Mouse (Mus musculus): ENCODE results near the gene Gpr61. TPM values are rescaled to one million over a fixed set of nuclear protein-coding genes. Genes with fewer than 3 reads are reported as not detected.

Gene Gpr61
- total and polyA plus RNA-seq, 3 experiments: 0.11 TPM; not detected in 2

DNA sequence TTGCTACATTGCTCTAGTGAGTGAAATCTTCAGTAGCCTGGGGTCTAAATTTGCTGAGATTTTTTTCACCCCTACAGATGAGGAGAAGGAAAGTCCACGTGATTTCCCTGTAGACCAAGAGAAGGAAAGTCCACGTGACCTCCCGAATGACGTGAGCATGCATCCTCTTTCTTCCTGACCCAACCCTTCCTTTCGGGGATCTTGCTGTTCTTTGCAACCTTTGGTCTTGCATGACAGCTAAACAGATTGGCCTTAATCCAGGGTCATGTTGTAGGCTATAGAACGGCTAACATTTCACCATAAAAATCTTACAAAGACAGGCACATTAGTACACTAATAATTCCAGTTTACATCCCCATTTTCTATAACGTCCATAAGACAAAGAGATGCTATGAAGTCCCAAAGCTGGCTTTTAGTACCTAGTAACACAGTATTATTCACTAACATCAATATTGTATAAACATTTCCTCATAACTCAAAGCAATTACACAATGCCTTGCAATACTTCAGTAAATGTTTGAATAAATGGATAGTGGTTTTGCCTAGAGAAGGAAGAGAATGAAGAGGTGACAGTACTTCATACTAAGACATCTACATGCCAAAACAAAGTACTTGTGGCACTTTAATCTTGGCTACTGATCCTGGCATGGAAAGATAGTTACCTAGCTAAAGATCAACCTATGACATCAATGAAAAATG is 40.9 kb downstream of the Gpr61 start:
- H3K4me1 ChIP-seq (ENCODE audit: insufficient read depth, low read depth, low read length): peaks cover 13% of the 10 kb centered on the region
- TF ChIP-seq POLR2AphosphoS5 (IDR thresholded peaks at IDR 0.05; ENCODE audit: insufficient replicate concordance, low read depth, low read length): no peak
- no peak for TF ChIP-seq CTCF (IDR thresholded peaks at IDR 0.05; ENCODE audit: low read depth, low read length)
- no peak for TF ChIP-seq TAL1 (conservative IDR thresholded peaks at IDR 0.05; ENCODE audit: low read depth, low read length)
- no peak for TF ChIP-seq GATA2 (IDR thresholded peaks at IDR 0.05; ENCODE audit: borderline replicate concordance, low read depth, low read length)
- TF ChIP-seq GATA1 (IDR thresholded peaks at IDR 0.05; ENCODE audit: borderline replicate concordance, low read length): no peak
- no peaks in the 10 kb centered on the region for H3K9me3 ChIP-seq (replicated peaks)
- H3K4me3 ChIP-seq (ENCODE audit: low read depth, low read length): no peak overlapping the region
- ATAC-seq (ENCODE audit: extremely low read depth, insufficient number of reproducible peaks, low FRiP score, poor library complexity, severe bottlenecking) (no peak), DNase-seq (ENCODE audit: low spot score) (no peak)
- no peaks in the 10 kb centered on the region for H3K27me3 ChIP-seq (ENCODE audit: insufficient read depth, low read length)
- peaks cover 93% of the 10 kb centered on the region for H3K36me3 ChIP-seq (replicated peaks)

DNA sequence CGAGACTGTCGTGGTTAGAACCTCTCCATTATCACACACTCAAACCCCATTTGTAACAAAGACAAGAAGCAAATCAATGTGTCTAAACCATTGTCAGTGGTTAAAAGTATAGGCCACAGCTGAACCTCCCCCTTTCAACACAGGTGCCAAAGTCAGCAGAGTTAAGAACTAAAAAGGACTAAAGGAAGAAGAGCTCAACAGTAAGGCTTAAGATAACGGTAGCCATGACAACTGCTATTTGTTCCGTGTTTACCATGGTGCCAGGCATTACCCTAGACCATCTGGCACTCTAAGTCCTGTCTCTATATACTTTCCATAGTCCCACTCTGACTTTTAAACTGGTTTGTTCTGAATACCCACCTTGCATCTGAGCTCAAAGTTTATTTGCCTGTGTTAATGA is 42.0 kb downstream of the Gpr61 start:
- H3K4me3 ChIP-seq (ENCODE audit: low read depth, low read length): no peak overlapping the region
- H3K36me3 ChIP-seq (replicated peaks): peaks cover 93% of the 10 kb centered on the region
- H3K4me1 ChIP-seq (ENCODE audit: insufficient read depth, low read depth, low read length): peaks cover 11% of the 10 kb centered on the region; the same call in 1 of the 2 replicates
- no peaks in the 10 kb centered on the region for H3K27me3 ChIP-seq (ENCODE audit: insufficient read depth, low read length)
- H3K9me3 ChIP-seq (replicated peaks): no peaks in the 10 kb centered on the region
- TF ChIP-seq CTCF (IDR thresholded peaks at IDR 0.05; ENCODE audit: low read depth, low read length): no peak
- TF ChIP-seq TAL1 (conservative IDR thresholded peaks at IDR 0.05; ENCODE audit: low read depth, low read length): no peak
- DNase-seq (ENCODE audit: low spot score) (no peak), ATAC-seq (ENCODE audit: extremely low read depth, insufficient number of reproducible peaks, low FRiP score, poor library complexity, severe bottlenecking) (no peak)

DNA sequence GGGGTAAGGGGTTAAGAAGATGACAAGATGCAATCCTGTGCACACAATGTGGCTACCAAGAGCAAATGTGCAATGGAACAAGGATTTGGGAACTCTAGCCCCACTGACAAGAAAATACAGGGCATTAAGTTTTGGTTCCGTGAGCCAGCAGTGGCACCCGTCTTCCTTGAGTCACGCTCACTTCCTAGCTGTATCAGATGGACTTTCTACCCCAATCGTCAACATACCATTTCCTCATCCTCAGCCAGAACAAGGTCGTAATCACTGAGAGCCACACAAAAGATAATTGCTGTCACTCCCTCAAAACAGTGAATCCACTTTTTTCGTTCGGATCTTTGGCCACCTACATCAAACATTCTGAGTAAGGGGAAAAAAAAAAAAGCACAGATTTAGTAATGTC is 42.4 kb downstream of the Gpr61 start:
- DNase-seq (ENCODE audit: low spot score) (no peak), ATAC-seq (ENCODE audit: extremely low read depth, insufficient number of reproducible peaks, low FRiP score, poor library complexity, severe bottlenecking) (no peak)
- H3K4me1 ChIP-seq (ENCODE audit: insufficient read depth, low read depth, low read length): peaks cover 12% of the 10 kb centered on the region; the same call in 1 of the 2 replicates
- no peaks in the 10 kb centered on the region for H3K9me3 ChIP-seq (replicated peaks)
- TF ChIP-seq CTCF (IDR thresholded peaks at IDR 0.05; ENCODE audit: low read depth, low read length) (no peak), GATA1 (IDR thresholded peaks at IDR 0.05; ENCODE audit: borderline replicate concordance, low read length) (no peak), TAL1 (conservative IDR thresholded peaks at IDR 0.05; ENCODE audit: low read depth, low read length) (no peak), GATA2 (IDR thresholded peaks at IDR 0.05; ENCODE audit: borderline replicate concordance, low read depth, low read length) (no peak), POLR2AphosphoS5 (IDR thresholded peaks at IDR 0.05; ENCODE audit: insufficient replicate concordance, low read depth, low read length) (no peak)
- H3K27me3 ChIP-seq (ENCODE audit: insufficient read depth, low read length): no peaks in the 10 kb centered on the region
- peaks cover 92% of the 10 kb centered on the region for H3K36me3 ChIP-seq (replicated peaks)
- H3K4me3 ChIP-seq (ENCODE audit: low read depth, low read length): no peak overlapping the region

DNA sequence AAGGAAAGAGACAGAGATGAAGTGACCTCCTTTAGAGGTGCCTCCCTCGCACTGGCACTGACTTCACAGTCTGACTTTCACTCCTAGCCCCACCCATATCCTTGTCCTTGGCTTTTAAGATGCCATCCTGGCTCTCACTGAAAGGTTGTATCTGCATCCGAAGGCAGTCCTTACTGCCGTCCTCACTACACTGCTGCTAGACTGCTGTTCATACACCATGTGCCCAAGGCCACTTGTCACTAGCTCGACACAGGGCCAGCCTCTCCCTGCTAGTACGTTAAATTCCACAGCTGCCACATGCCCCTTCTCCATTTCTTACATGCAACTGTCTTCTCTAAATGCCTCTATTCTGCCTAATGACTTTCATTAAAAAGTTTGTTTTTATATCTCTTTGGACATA is 43.4 kb downstream of the Gpr61 start:
- H3K9me3 ChIP-seq (replicated peaks): no peaks in the 10 kb centered on the region
- ATAC-seq (ENCODE audit: extremely low read depth, insufficient number of reproducible peaks, low FRiP score, poor library complexity, severe bottlenecking): no peak
- no peak overlapping the region for H3K4me3 ChIP-seq (ENCODE audit: low read depth, low read length)
- H3K27me3 ChIP-seq (ENCODE audit: insufficient read depth, low read length): no peaks in the 10 kb centered on the region
- H3K36me3 ChIP-seq (replicated peaks): peaks cover 93% of the 10 kb centered on the region
- H3K4me1 ChIP-seq (ENCODE audit: insufficient read depth, low read depth, low read length): peaks cover 13% of the 10 kb centered on the region
- DNase-seq (ENCODE audit: low spot score): no peak
- no peak for TF ChIP-seq GATA2 (IDR thresholded peaks at IDR 0.05; ENCODE audit: borderline replicate concordance, low read depth, low read length)
- TF ChIP-seq TAL1 (conservative IDR thresholded peaks at IDR 0.05; ENCODE audit: low read depth, low read length): no peak
- TF ChIP-seq POLR2AphosphoS5 (IDR thresholded peaks at IDR 0.05; ENCODE audit: insufficient replicate concordance, low read depth, low read length): no peak
- TF ChIP-seq GATA1 (IDR thresholded peaks at IDR 0.05; ENCODE audit: borderline replicate concordance, low read length): no peak
- TF ChIP-seq CTCF (IDR thresholded peaks at IDR 0.05; ENCODE audit: low read depth, low read length): no peak

DNA sequence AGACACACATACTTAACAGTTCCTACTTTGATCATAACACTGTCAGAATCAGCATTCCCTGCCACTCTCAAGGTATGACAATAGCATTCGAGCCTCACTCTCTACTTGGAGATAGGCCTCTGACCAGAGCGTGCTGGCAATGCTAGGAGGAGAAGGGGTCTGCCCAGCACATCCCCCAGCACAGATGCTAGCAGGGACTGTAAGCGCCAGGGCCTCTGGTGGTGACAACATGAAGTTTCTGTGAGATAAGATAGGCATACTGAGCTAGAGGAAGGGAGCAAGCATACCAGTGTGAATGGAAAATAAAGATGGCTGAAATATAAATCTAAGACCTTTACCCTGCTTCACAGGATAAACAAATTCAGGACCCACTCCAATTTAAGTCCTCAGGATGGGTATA is 49.4 kb downstream of the Gpr61 start:
- Histone ChIP-seq H3K4me3 (ENCODE audit: low read depth, low read length) (no peak overlapping the region), H3K4me1 (ENCODE audit: insufficient read depth, low read depth, low read length) (peaks cover 25% of the 10 kb centered on the region), H3K9me3 (replicated peaks) (no peaks in the 10 kb centered on the region), H3K27me3 (ENCODE audit: insufficient read depth, low read length) (no peaks in the 10 kb centered on the region), H3K36me3 (replicated peaks) (peaks cover 80% of the 10 kb centered on the region)
- DNase-seq (ENCODE audit: low spot score): no peak
- no peak for TF ChIP-seq POLR2AphosphoS5 (IDR thresholded peaks at IDR 0.05; ENCODE audit: insufficient replicate concordance, low read depth, low read length)
- TF ChIP-seq CTCF (IDR thresholded peaks at IDR 0.05; ENCODE audit: low read depth, low read length): no peak
- TF ChIP-seq TAL1 (conservative IDR thresholded peaks at IDR 0.05; ENCODE audit: low read depth, low read length): no peak
- no peak for TF ChIP-seq GATA1 (IDR thresholded peaks at IDR 0.05; ENCODE audit: borderline replicate concordance, low read length)
- TF ChIP-seq GATA2 (IDR thresholded peaks at IDR 0.05; ENCODE audit: borderline replicate concordance, low read depth, low read length): no peak
- no peak for ATAC-seq (ENCODE audit: extremely low read depth, insufficient number of reproducible peaks, low FRiP score, poor library complexity, severe bottlenecking)

DNA sequence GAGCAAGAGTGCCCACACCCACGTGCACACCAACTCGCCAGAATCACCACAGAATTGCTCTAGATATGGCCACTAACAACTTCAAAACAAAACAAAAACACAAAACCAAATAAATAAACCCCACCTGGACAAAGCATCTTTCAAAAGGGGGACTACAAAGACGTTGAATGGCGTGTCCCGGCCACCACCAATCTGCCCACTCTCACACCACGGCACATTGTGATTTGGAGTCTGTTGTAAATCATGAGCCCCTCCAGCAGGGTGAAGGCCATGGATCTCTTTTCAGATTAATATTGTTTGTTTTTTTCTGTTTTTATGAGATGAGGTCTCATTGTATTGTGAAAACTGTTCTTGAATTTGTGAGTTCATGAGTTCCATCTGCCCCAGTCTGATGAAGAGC is 52.6 kb downstream of the Gpr61 start:
- H3K4me1 ChIP-seq (ENCODE audit: insufficient read depth, low read depth, low read length): peaks cover 55% of the 10 kb centered on the region
- H3K9me3 ChIP-seq (replicated peaks): no peaks in the 10 kb centered on the region
- no peak overlapping the region for H3K4me3 ChIP-seq (ENCODE audit: low read depth, low read length)
- H3K36me3 ChIP-seq (replicated peaks): peaks cover 68% of the 10 kb centered on the region
- no peaks in the 10 kb centered on the region for H3K27me3 ChIP-seq (ENCODE audit: insufficient read depth, low read length)
- no peak for TF ChIP-seq GATA2 (IDR thresholded peaks at IDR 0.05; ENCODE audit: borderline replicate concordance, low read depth, low read length)
- TF ChIP-seq TAL1 (conservative IDR thresholded peaks at IDR 0.05; ENCODE audit: low read depth, low read length): no peak
- no peak for TF ChIP-seq POLR2AphosphoS5 (IDR thresholded peaks at IDR 0.05; ENCODE audit: insufficient replicate concordance, low read depth, low read length)
- no peak for TF ChIP-seq GATA1 (IDR thresholded peaks at IDR 0.05; ENCODE audit: borderline replicate concordance, low read length)
- TF ChIP-seq CTCF (IDR thresholded peaks at IDR 0.05; ENCODE audit: low read depth, low read length): no peak
- ATAC-seq (ENCODE audit: extremely low read depth, insufficient number of reproducible peaks, low FRiP score, poor library complexity, severe bottlenecking) (no peak), DNase-seq (ENCODE audit: low spot score) (no peak)

Data from G1E (cell line).